Mouse (Mus musculus): ENCODE results near the gene Nkain2. TPM values are rescaled to one million over a fixed set of nuclear protein-coding genes. Genes with fewer than 3 reads are reported as not detected.

Gene Nkain2
- total RNA-seq (2023): not detected

DNA sequence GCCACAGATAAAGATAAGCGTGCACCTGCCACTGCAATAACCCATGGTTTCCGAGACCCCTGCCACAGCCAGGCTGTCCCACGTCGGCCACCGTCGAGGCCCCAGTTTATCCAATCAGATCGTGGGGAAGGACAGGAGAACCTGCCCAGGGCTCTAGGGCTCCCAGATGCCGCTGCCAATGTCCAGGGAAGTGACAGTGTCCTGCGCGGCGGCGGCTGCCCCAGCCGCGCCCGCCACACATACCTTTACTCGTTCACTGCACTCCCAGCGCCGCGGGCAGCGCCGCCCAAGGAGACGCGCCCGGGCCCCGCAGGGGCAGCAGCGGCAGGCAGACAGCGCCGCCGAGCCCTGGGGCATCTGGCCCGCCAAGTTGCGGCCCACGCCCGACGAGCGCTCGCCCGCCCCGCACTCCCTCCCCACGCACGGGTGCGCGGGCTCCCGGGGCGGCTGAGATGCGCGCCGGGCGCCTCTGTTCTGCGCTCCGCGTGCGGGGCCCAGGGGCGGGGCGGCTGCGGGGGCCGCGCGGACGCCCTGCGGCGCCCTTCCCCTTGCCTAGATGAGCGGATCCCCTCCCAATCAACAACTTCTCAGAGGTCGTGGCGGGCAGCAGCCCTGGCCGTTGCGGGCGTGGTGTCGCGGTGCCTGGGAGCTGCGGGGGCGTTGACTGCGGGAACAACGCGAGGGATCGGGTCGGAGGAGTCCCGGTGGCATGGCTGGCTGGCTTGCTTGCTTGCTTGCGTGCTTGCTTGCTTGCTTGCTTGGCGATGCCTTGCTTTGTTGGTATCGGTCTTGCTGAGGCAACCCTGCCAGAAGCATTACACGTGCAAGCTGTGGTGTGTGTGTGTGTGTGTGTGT, at the start of gene Nkain2:
Gene Nkain2, minus strand, starts transcription at position 811 of the 855 bp plus-strand sequence.

Other genes starting within 250 kb of the Nkain2 start
- gene Trdn, start 190.1 kb upstream of the Nkain2 start, total RNA-seq (2023): not detected